Mouse (Mus musculus) bone marrow, adult 2 months (tissue): Measurements from ENCODE around the gene Epha3.

ENCODE experiments used
- CTCF ChIP-seq: fragments of 200-500 bp; IDR thresholded peaks from 2 replicates; pipeline ENCODE4 v1.5.1; 2011; ENCODE audit warnings: low read length, control low read depth; ENCODE audit not compliant: control insufficient read depth, insufficient read depth
- POLR2A ChIP-seq: fragments of 200-500 bp; IDR thresholded peaks from 2 replicates; pipeline ENCODE4 v1.6.1; 2011; ENCODE audit warnings: low read depth, mild to moderate bottlenecking, control low read depth, low read length, borderline replicate concordance; ENCODE audit not compliant: control insufficient read depth

DNA sequence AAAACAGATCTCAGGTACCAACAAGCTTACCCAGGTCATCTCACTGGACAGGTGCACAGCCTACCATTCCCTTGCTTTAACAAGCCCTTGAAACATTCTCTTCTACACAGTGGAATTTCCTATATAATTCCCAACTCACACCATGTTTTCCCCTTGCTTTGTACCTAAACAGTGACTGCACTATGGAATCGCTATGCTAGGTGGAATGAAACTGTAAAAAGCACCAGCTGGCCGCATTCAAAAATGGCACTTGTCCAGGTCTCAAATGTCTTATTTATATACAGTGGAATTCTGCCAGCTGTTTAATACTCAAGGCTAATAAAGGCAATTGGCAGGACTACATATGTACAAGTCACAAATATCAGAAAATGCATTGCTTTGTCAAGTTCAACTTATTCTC is 71.9 kb downstream of the Epha3 start:
- TF ChIP-seq POLR2A (no peak), CTCF (no peak)
